Mouse (Mus musculus) v-Abl transformed pro-B cells (cell line): ENCODE measurements around the gene Gm29797.

Experiments
- in situ Hi-C, 2 experiments: fragments of 400-800 bp; cut with MboI; formaldehyde crosslinking; loops; one replicate each; pipeline ENCODE4 v1.15.1; 2025; ENCODE audit not compliant: unreplicated experiment in 2 of 2

Gene Gm29797

DNA sequence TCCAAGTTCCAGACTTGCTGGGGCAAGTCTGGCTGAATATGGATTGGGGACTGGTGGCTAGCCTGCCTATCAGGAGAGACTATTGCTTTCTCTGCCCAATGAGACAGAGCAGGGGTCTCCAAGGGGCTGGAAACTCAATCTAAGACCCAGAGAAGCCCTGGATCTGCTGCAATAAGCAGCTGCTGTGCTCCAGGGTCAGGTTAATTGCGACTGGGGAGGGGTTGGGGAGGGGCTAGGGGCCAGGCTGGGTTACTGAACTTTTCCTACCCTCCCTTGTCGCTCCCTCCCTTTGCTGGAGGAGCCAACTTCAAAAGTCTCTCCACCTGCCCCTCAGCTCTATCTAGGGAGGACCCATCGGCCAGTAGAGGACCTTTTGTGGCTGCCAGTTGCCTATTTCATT, at the start of gene Gm29797:
Gene Gm29797, plus strand, starts transcription at position 301 of the 400 bp plus-strand sequence.
- in situ Hi-C loops: no loop called here

DNA sequence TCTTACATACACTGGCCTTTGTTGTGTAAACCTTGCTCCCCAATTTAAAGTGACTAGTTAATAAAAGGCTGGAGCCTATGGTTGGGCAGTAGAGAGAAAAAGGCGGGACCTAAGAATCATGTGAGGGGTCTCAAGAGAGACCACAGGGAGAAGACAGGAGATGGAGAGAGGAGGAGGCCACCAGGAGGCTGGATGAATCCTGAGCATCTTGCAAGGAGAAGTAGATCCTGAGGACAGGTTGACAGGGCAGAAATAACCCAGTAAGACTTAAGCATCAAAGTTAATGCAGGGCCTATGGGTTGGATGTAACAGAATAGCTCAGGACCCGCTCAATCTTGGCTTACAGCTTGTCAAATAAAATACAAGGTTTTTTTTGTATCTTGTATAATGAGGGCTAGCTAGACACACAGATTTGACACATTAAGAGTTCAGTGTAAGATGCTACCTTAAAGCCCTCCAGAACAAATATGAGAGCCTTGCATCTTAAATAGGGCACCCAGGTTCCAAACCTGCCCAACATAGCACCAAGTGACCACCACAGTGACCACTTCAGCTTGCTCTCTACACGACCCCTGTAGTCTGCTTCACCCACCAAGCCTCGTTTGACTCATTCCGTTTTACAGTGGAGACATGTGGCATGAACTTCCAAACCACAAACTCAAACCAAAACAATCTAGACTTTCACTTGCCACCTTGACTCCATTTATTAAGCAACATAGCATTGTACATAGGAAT, 37.9 kb upstream of the Gm29797 start:
- in situ Hi-C loops: no loop called here

DNA sequence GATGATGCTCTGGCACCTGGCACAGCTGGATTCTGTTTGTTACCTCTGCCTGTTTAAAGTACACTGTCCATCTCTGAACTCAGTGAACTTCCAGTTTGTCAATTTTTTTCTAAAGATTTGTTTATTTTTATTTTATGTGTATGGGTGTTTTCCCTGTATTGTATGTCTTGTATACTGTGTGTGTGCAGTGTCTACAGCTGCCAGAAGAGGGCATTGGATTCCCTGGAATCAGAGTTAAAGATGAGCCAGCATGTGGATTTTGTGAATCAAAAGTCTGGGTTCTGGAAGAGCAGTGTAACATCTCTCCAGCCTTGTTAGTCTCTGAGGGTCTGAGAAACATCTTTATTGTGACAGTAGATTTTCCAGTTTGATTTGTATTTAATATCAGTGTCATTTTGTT, 33.4 kb upstream of the Gm29797 start:
- in situ Hi-C loops: no loop called here

DNA sequence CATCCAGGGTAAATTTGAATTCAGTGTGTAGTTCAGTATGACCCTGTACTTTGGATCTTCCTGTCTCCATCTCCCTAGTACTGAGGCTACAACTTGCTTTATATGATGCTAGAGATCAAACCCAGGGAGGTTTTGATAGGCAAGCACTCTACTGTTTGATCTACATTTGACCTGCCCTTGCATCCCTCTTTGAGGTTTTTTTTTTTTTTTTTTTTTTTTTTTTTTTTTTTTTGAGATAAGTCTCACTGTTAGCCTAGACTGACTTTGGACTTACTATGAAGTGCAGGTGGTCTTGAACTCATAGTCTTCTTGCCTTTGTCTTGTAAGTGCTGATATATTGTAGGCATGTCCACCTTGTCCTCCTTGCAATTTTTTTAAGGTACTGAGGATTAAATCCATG, 28.4 kb upstream of the Gm29797 start:
- in situ Hi-C loops: no loop called here

DNA sequence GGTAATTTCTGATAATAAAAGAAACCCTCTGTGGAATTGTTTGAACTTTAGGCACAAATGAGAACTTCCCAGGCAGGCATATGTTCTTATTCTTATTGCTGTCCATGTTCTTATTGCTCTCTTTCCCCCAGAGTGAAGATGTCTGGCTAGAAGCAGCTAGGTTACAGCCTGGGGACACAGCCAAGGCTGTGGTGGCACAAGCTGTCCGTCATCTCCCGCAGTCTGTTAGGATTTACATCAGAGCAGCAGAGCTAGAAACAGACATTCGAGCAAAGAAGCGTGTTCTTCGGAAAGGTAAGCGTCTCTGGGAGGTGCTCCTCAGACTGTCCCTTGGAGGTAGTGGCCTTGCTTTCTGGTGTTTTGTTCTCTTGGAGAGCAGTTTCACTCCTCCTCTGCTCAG, 24.2 kb upstream of the Gm29797 start:
- in situ Hi-C loops: no loop called here

DNA sequence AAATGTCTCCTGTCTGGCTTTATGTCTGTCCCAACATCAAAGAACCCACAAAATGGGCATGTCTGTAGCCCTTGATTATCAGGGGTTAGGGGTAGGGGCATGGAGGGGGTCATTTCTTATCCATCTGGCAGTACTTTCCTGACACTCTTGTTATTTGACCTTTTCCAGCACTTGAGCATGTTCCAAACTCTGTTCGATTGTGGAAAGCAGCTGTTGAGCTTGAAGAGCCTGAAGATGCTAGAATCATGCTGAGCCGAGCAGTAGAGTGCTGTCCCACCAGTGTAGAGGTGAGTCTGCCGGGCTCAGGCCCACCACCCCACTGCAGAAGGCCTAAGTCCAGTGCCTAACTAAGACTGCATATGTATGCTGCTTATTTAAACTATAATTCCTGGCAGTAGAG, 21.0 kb upstream of the Gm29797 start:
- in situ Hi-C loops: no loop called here

DNA sequence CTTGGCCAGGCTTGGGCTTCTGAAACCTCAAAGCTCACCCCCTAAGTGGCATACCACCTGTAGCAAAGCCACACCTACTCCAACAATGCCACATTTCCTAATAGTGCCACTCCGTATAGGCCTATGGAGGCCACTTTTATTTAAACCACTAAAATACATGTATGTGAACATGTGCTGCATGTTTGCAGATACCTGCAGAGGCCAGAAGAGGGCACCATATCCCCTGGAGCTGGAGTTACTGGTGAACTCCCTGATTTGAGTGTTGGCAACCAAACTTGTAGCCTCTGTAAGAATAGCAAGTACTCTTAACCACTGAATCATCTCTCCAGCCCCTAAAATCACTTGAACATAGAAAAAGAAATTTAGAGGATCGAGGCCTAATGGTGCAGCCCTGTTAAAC, 12.5 kb upstream of the Gm29797 start:
- in situ Hi-C loops: loop anchor here (5.0 kb wide), 2 partner anchors 33 to 63 kb away; no protein-coding TSS in a partner anchor

DNA sequence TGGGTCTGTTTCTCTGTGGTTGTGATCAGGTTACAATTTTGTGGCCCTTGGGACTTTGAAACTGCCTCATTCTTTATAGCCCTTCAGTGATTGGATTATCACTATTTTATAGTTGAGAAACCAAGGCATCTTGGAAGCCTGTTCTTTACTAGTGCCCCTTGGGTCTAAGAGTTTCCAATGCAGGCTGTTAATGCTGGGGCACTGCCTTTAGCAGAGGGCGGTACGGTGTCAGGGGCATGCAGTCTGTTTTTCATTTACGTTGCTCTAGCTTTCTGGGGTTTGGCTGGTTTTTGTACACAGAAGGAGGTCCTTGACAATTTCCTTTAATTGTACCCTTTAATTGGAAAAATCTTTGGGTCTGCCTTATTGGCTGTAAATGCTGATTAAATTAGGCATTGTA, 11.2 kb upstream of the Gm29797 start:
- in situ Hi-C loops: no loop called here

DNA sequence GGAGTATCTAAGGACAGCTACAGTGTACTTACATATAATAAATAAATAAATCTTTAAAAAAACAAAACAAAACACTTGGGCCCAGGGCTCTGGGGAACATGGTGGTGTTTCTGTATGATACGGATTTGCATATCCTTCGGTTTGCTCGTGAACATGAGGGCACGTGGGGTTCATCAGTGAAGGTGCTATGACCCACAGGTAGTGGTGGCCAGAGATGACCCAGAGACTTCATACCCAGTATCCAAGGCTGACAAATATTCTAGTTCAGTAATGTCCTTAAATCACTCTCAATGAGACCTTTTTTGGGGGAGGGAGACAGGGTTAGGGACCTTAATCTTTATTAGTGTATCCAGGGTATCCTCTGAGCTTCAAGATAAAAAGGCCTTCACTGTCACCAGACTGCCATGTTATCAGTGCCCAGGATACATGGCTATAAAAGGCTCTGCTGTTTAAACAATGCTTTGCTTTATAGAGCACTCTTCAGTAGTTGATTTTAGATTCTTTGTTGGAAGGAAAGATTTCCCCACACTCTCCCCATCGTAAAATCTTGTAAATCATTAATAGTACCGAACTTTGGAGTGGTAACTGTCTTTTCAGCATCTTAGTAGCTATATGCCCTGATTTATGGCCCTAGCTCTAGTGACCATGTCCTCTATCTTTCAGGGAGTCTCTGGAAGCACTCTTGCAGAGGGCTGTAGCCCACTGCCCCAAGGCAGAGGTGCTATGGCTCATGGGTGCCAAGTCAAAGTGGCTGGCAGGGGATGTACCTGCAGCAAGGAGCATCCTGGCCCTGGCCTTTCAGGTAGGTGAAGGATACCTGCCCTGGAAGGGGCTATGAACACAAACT, 10.0 kb upstream of the Gm29797 start:
- in situ Hi-C loops: no loop called here

DNA sequence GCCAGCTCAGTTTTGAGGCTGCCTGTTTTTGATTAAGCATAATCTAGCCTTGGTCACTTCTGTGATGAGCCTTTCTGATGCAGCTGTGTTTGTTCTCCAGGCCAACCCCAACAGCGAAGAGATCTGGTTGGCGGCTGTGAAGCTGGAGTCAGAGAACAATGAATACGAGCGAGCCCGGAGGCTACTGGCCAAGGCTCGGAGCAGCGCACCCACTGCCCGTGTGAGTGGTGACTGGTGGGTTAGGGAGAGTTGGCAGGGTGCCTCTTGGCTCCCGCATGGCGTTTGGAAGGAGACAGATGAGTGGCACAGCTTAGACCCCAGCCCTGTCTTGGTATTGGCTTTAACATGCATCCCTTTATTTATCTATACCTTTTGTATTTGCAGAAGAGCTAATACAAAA, 7.9 kb upstream of the Gm29797 start:
- in situ Hi-C loops: no loop called here

DNA sequence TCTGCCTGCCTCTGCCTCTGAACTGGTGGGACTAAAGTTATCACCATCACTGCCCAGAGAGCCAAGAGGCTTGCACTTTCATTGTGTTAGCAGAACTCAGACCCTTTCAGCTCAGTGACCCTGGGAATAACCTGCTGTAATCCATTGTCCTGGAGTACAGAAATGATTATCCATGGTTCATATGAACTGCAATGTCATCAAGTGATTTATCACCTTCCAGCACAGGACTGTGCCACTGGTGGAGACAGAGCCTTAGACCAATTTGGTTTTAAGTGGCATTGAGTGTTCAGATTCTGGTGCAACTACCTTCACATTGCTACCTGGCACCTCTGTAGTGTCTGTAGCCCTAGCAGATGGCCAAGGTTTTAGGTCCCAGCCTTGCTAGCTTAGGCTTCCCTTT, 3.8 kb upstream of the Gm29797 start:
- in situ Hi-C loops: no loop called here

DNA sequence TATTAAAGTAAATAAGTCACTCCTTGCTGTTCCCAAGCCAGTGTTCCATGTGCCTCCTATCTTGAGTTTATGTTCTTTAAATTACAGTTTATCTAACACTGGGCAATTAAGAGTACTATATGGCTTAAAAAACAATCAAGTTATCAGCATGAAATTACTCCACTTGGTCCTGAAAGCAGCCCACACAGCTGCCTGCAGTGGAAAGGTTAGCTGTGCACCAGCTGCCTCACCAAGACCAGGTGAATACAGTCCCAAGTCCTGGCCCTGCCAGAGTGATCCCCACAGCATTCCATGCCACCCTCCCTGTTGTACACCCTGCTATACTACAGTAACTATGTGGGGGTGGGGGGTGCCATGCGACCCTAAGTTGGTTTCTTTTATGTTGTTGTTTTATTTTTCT, 3.3 kb upstream of the Gm29797 start:
- in situ Hi-C loops: no loop called here

DNA sequence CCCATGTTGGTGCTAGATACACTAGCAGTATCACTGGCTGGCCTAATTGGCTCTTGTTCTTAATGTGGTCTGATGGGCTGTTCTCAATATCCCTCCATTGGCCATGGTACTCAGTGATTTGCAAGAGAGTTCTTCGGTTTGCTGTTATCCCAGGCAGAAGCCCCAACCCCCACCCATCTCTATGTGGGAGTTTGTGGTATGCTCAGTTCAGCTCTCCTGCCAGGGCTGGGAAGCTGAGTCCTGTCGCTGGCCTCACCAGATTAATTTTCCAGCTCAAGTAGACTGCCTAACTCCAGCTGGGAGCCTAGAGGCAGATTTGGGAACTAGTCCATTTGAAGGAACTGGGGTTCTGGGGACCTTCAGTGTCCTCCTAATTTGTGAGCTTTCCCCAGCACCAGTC, 607 bp downstream of the Gm29797 start:
- in situ Hi-C loops: no loop called here

DNA sequence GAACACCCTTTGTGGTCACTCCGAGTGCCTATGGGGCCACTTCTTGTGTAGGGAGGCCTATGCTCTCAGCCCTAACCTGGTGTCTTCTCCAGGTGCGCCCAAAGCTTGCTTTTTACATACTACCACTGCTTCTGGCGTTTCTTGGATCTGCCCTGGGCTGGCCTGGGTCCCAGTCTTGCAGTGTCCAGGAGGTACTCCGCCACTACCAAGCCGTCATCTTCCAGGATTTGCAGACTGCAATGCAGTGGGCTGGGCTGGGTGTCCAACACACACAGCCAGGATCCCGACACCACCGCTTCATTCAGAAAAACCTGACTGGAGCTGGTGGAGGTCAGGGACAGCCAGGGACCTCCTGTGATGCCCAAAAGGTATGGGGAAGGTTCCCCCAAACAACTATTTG, 1.7 kb downstream of the Gm29797 start:
- in situ Hi-C loops: no loop called here

DNA sequence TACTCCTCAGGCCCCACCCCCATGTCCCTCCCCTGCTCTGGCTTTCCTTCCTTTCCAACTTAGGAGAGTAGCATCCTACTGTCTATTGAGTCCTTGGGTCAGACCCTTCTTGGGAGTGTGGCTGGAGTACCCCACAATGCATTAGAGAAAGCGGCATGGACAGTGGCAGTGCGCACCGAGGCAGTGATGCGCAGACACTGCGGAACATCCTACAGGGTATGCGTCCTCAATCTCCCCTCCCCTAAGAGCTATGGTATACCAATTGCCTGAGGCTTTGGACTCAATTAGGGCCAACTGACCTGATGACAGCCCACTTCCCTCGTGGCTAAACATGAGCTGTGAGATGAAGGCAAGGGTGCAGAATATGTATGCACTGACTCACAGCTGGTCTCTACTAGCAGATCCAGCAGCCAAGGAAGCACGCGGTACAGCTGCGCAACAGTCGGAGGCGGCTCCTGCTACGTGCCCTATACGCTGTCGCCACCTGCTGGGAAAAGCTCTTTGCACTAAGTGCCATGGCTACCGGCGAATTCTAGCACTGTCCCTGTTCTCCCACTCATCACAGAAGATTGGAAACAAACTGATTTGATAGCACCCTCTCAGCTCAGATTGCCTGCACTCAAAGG, 2.2 kb downstream of the Gm29797 start:
- in situ Hi-C loops: no loop called here

DNA sequence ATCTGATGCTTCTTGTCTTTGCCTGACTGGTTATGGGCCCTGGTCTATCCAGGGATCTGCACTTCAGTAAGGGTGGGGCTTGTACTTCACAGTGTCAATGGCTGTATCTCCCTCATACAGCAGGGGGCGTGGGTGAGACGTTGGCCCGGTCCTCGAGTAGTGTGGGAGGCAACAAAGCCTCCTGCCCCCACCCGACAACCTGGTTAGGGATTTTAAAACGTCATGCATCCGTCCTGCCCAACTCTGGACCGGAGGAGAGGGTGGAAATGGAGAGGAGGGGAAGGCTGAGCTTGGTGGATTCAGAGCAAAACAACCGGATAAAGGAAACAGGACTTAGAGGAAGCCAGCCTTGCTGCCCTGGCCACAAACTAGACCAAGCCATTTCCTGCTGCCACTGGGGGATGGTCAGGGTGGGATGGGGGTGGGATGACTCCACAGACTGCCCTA, 2.8 kb downstream of the Gm29797 start:
- in situ Hi-C loops: no loop called here

DNA sequence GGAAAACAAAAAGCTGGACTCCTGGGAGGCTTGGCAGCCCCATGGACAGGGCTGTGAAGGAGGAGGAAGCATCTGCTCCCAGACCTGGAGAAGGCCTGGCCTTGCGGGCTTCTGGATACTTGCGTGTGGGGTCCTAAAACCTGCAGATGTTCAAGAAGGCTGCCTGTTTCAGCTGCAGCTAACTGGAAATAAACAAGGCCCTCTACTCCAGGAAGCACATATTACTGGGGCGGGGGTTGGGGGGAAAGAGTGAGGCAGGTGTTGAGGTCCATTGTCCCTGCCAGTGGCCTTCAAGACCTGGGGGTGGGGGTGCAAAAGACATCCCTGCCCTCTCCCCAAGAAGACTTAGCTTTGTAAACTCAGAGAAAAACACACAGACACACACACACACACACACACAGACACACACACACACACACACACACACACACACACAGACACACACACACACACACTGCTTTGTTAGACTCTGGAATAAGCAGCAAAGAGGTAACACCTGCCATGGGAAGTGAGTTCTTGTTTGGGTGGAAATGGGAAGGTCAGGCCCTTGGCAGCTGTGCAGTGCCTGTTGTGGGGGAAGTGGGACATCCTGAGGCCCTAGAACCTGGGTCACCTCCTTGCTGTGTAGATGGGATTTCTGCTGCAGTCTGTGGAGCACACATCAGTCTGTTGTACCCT, 5.9 kb downstream of the Gm29797 start:
- in situ Hi-C loops: no loop called here

DNA sequence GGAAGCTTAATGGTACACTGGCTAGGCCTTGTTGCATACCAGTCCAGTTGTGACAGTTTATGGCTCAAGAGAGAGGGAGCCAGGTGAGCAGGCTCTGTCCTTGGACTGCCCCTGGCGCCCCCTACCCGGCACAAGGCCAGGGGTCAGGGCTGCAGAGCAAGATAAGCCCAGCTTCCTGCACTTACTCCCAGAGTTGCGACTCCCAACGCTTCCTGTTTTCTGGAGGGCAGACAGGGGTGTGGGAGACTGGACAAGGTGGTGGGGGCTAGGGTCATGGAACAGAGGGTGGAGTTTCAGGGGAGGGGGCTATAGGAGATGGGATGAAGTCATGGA, 6.4 kb downstream of the Gm29797 start:
- in situ Hi-C loops: no loop called here

DNA sequence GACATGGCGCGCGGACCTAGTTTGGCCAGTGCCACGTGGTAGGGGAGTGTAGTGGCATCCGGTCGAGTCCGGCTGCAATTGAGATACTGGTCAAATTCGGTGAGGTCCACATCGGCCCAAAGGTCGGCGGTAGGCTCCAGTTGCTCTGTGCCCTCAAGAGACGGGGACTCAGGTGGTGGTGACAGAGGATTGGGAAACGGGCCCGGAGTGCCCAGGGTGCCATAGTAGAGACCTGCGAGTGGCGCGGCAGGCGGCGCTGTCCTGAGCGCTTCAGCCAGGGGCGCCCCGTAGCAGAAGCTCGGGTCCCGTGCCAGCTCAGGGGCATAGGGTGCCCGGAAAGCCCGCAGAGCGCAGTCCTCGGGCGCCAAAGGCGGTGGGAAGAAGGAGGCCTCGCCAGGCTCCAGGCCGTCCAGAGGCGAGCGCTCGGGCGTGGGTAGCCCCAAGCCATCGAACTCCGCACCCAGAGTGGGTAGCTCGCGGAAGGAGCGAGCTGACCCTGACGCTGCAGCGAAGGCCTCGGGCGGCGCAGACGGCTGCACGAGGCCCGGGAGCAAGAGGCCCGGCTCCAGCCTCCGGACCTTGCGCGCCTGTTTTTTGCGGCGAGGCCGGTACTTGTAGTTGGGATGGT, 13.6 kb downstream of the Gm29797 start:
- in situ Hi-C loops: loop anchor here in 1 of 2 experiments (10.0 kb wide), 1 partner anchor 276 kb away; no protein-coding TSS in a partner anchor

DNA sequence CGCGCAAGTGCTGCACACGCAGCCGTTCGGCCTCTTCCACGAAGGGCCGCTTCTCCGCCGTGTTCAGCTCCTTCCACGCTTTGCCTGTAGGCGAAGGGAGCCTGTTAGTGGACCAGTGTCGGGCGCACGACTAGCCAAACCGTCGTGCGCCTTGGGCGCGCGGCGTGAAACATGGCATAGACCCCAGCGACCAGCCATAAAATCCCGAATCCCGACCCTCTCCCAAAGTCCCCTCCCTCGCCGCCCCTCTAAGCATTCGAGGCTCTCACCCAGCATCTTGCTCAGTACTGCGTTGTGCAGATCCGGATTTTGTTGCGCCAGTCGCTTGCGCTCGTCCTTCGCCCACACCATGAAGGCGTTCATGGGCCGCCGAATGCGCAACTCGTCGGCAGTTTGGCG, 14.1 kb downstream of the Gm29797 start:
- in situ Hi-C loops: loop anchor here in 1 of 2 experiments (10.0 kb wide), 1 partner anchor 276 kb away; no protein-coding TSS in a partner anchor
